Mouse (Mus musculus): ENCODE data around the gene Kcnh4.

GRCm38 (mm10) chr11:100713735-100714533, 45.8 kb downstream of the Kcnh4 start, which contains the start of gene Hspb9:
- TF ChIP-seq CTCF (IDR thresholded peaks at IDR 0.05; ENCODE audit: insufficient read depth, low read depth, low read length) (no peak), POLR2A (IDR thresholded peaks at IDR 0.05; ENCODE audit: insufficient read depth, low read depth, low read length) (peak; percentile 52; the same call in 1 of the 2 replicates)
